Mouse (Mus musculus): Measurements from ENCODE around the gene 4921511C20Rik.

Gene 4921511C20Rik

DNA sequence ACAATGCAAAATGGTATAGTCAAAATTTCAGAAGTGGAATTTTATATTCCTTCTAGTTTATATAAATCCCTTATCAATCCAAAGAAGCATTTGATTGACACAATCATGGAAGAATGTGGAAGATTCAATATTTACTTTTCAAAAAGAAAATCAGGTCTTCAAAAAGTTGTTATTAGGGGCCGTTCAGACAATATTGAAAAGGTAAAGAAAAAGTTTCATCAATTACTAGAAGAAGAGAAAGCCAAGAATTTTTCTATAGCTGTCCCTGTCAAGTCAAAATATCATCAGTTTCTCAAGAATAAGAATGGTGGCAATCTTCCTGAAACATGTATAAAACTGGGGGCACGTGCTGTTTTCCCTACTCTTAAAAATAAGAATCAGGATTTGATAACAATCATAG, at the start of gene 4921511C20Rik:
TSS of gene 4921511C20Rik (plus strand) at position 301 of the 400 bp plus-strand sequence.
- DNase-seq, result no peak

All from kidney, adult 18-20 months (tissue).